Mouse (Mus musculus) neural tube, embryonic 15.5 days (tissue): ENCODE results near the gene Znrf4. TPM values are rescaled to one million over a fixed set of nuclear protein-coding genes. Genes with fewer than 3 reads are reported as not detected.

ENCODE experiments used
- ATAC-seq: fragments of 200-750 bp; cut with Nextera tagmentation; 2 replicates; pipeline ENCODE4 v1.8.0; 2017; ENCODE audit warnings: mild to moderate bottlenecking, moderate TSS enrichment, moderate library complexity; ENCODE audit not compliant: low FRiP score
- H3K27ac ChIP-seq: fragments of 300-500 bp; sonication (generic); replicated peaks from 2 replicates; pipeline ENCODE4 v1.5.1; 2015; ENCODE audit warnings: mild to moderate bottlenecking, inconsistent platforms
- H3K27me3 ChIP-seq: fragments of 300-500 bp; sonication (generic); replicated peaks from 2 replicates; pipeline ENCODE4 v1.6.1; 2015; ENCODE audit warnings: inconsistent platforms
- H3K36me3 ChIP-seq: fragments of 300-500 bp; sonication (generic); 2 replicates; pipeline ENCODE4 v1.6.1; 2015; ENCODE audit warnings: inconsistent platforms
- H3K4me1 ChIP-seq: fragments of 300-500 bp; sonication (generic); 2 replicates; pipeline ENCODE4 v1.6.1; 2015; ENCODE audit warnings: inconsistent platforms
- H3K4me2 ChIP-seq: fragments of 300-500 bp; sonication (generic); 2 replicates; pipeline ENCODE4 v1.6.1; 2015; ENCODE audit warnings: inconsistent platforms, mild to moderate bottlenecking, moderate library complexity
- H3K4me3 ChIP-seq: fragments of 300-500 bp; sonication (generic); replicated peaks from 2 replicates; pipeline ENCODE4 v1.5.1; 2015; ENCODE audit warnings: mild to moderate bottlenecking, inconsistent platforms
- H3K9ac ChIP-seq: fragments of 300-500 bp; sonication (generic); replicated peaks from 2 replicates; pipeline ENCODE4 v1.6.1; 2015; ENCODE audit warnings: mild to moderate bottlenecking, inconsistent platforms
- H3K9me3 ChIP-seq: fragments of 300-500 bp; sonication (generic); replicated peaks from 2 replicates; pipeline ENCODE4 v1.6.1; 2016; ENCODE audit warnings: inconsistent platforms
- WGBS: fragments of 180-500 bp; shearing (Covaris S2); methylation state at CpG from one replicate; pipeline ENCODE4 v1.1.7; 2015; ENCODE audit warnings: mixed read lengths; 5-methylcytosine and 5-hydroxymethylcytosine counted together
- polyA plus RNA-seq: library from polyadenylated mRNA; unstranded; fragments of >200 nt; fragmentation: Nextera tagmentation; extraction: Ambion mirVana; gene quantifications from 2 replicates; pipeline ENCODE4 v1.2.1, GENCODE M21; 2015

Gene Znrf4
- polyA plus RNA-seq, 1 experiment from 2014 or later: not detected

- ATAC-seq: peak; percentile 21; the same call in 1 of the 2 replicates
- H3K36me3 ChIP-seq: no peaks in the 10 kb centered on the region
- no peaks in the 10 kb centered on the region for H3K9me3 ChIP-seq
- H3K9ac ChIP-seq: peak overlapping the region; percentile 28; the same call in 1 of the 2 replicates
- WGBS: 47% methylated on average over 17 of the region's 17 CpGs
- no peaks in the 10 kb centered on the region for H3K27me3 ChIP-seq
- H3K4me2 ChIP-seq: no peak overlapping the region
- peaks cover 31% of the 10 kb centered on the region for H3K4me1 ChIP-seq
- H3K4me3 ChIP-seq: no peak overlapping the region
- peak overlapping the region; percentile 45 for H3K27ac ChIP-seq
These were observed 35.0 kb upstream of the Znrf4 start for GRCm38 (mm10) chr17:56547116-56547845.

GRCm38 (mm10) chr17:56546576-56546975, 34.3 kb upstream of the Znrf4 start:
- no peaks in the 10 kb centered on the region for H3K36me3 ChIP-seq
- H3K9ac ChIP-seq: no peak overlapping the region
- H3K27ac ChIP-seq: peak overlapping the region; percentile 45
- peaks cover 29% of the 10 kb centered on the region for H3K4me1 ChIP-seq
- H3K4me2 ChIP-seq: no peak overlapping the region
- H3K27me3 ChIP-seq: no peaks in the 10 kb centered on the region
- 86% methylated on average over 5 of the region's 5 CpGs for WGBS
- no peak overlapping the region for H3K4me3 ChIP-seq
- H3K9me3 ChIP-seq: no peaks in the 10 kb centered on the region
- ATAC-seq: no peak

GRCm38 (mm10) chr17:56545945-56546344, 33.7 kb upstream of the Znrf4 start:
- no peaks in the 10 kb centered on the region for H3K36me3 ChIP-seq
- no peak overlapping the region for H3K4me3 ChIP-seq
- H3K9me3 ChIP-seq: no peaks in the 10 kb centered on the region
- WGBS: 91% methylated on average over 1 of the region's 1 CpGs
- no peak overlapping the region for H3K9ac ChIP-seq
- H3K4me2 ChIP-seq: no peak overlapping the region
- H3K27me3 ChIP-seq: no peaks in the 10 kb centered on the region
- no peak overlapping the region for H3K27ac ChIP-seq
- no peak for ATAC-seq
- H3K4me1 ChIP-seq: peaks cover 24% of the 10 kb centered on the region

- Histone ChIP-seq H3K36me3 (no peaks in the 10 kb centered on the region), H3K9me3 (no peaks in the 10 kb centered on the region)
- 80% methylated on average over 7 of the region's 7 CpGs for WGBS
These were observed 32.6 kb upstream of the Znrf4 start for GRCm38 (mm10) chr17:56544699-56545387.

GRCm38 (mm10) chr17:56543684-56544224, 31.5 kb upstream of the Znrf4 start:
- H3K4me3 ChIP-seq: no peak overlapping the region
- H3K9ac ChIP-seq: no peak overlapping the region
- 89% methylated on average over 3 of the region's 3 CpGs for WGBS
- no peaks in the 10 kb centered on the region for H3K27me3 ChIP-seq
- no peaks in the 10 kb centered on the region for H3K36me3 ChIP-seq
- no peak for ATAC-seq
- H3K4me1 ChIP-seq: peaks cover 22% of the 10 kb centered on the region
- H3K9me3 ChIP-seq: no peaks in the 10 kb centered on the region
- no peak overlapping the region for H3K27ac ChIP-seq
- no peak overlapping the region for H3K4me2 ChIP-seq

More at GRCm38 (mm10) chr17:56544699-56545387, 32.6 kb upstream of the Znrf4 start:
- no peaks in the 10 kb centered on the region for H3K27me3 ChIP-seq
- no peak overlapping the region for H3K4me3 ChIP-seq
- H3K9ac ChIP-seq: no peak overlapping the region
- no peak for ATAC-seq
- peaks cover 22% of the 10 kb centered on the region for H3K4me1 ChIP-seq
- no peak overlapping the region for H3K4me2 ChIP-seq
- H3K27ac ChIP-seq: no peak overlapping the region

- H3K9me3 ChIP-seq: no peaks in the 10 kb centered on the region
- H3K4me1 ChIP-seq: peaks cover 28% of the 10 kb centered on the region
- 22% methylated on average over 8 of the region's 8 CpGs for WGBS
- no peak for ATAC-seq
- no peaks in the 10 kb centered on the region for H3K27me3 ChIP-seq
- no peak overlapping the region for H3K9ac ChIP-seq
- peak overlapping the region; percentile 51; the same call in 1 of the 2 replicates for H3K27ac ChIP-seq
- H3K36me3 ChIP-seq: no peaks in the 10 kb centered on the region
- H3K4me3 ChIP-seq: no peak overlapping the region
- no peak overlapping the region for H3K4me2 ChIP-seq
These were observed 30.5 kb upstream of the Znrf4 start for GRCm38 (mm10) chr17:56542736-56543135.

GRCm38 (mm10) chr17:56540562-56540975, 28.3 kb upstream of the Znrf4 start:
- Histone ChIP-seq H3K27ac (no peak overlapping the region), H3K9me3 (no peaks in the 10 kb centered on the region), H3K4me3 (no peak overlapping the region), H3K36me3 (no peaks in the 10 kb centered on the region), H3K9ac (no peak overlapping the region), H3K4me2 (no peak overlapping the region), H3K4me1 (peaks cover 27% of the 10 kb centered on the region), H3K27me3 (no peaks in the 10 kb centered on the region)
- WGBS: 45% methylated on average over 6 of the region's 6 CpGs
- no peak for ATAC-seq

GRCm38 (mm10) chr17:56537912-56538311, 25.7 kb upstream of the Znrf4 start:
- 10% methylated on average over 8 of the region's 8 CpGs for WGBS
- Histone ChIP-seq H3K27ac (peak overlapping the region; percentile 33; the same call in 1 of the 2 replicates), H3K27me3 (no peaks in the 10 kb centered on the region), H3K9me3 (no peaks in the 10 kb centered on the region), H3K4me1 (peaks cover 27% of the 10 kb centered on the region), H3K9ac (no peak overlapping the region), H3K36me3 (no peaks in the 10 kb centered on the region), H3K4me2 (no peak overlapping the region), H3K4me3 (no peak overlapping the region)
- peak; percentile 15; the same call in 1 of the 2 replicates for ATAC-seq

GRCm38 (mm10) chr17:56536874-56537273, 24.6 kb upstream of the Znrf4 start:
- ATAC-seq: no peak
- Histone ChIP-seq H3K4me1 (peaks cover 17% of the 10 kb centered on the region; the same call in 1 of the 2 replicates), H3K27ac (peak overlapping the region; percentile 74)

GRCm38 (mm10) chr17:56536192-56536591, 24.0 kb upstream of the Znrf4 start:
- 26% methylated on average over 14 of the region's 14 CpGs for WGBS
- no peaks in the 10 kb centered on the region for H3K27me3 ChIP-seq
- peak; percentile 49; the same call in 1 of the 2 replicates for ATAC-seq

More at GRCm38 (mm10) chr17:56536874-56537273, 24.6 kb upstream of the Znrf4 start:
- WGBS: 39% methylated on average over 3 of the region's 3 CpGs
- no peaks in the 10 kb centered on the region for H3K27me3 ChIP-seq
- H3K4me2 ChIP-seq: no peak overlapping the region
- no peak overlapping the region for H3K9ac ChIP-seq
- no peak overlapping the region for H3K4me3 ChIP-seq
- H3K36me3 ChIP-seq: no peaks in the 10 kb centered on the region
- H3K9me3 ChIP-seq: 0 out of 2 replicates have a peak, but pooled peaks cover 2% of the 10 kb centered on the region

GRCm38 (mm10) chr17:56524943-56525342, 12.7 kb upstream of the Znrf4 start:
- WGBS: 80% methylated on average over 4 of the region's 4 CpGs
- no peak overlapping the region for H3K4me3 ChIP-seq
- no peaks in the 10 kb centered on the region for H3K4me1 ChIP-seq
- H3K9ac ChIP-seq: no peak overlapping the region
- H3K27me3 ChIP-seq: no peaks in the 10 kb centered on the region
- no peaks in the 10 kb centered on the region for H3K36me3 ChIP-seq
- H3K9me3 ChIP-seq: no peaks in the 10 kb centered on the region
- H3K4me2 ChIP-seq: no peak overlapping the region
- no peak overlapping the region for H3K27ac ChIP-seq
- ATAC-seq: no peak

More at GRCm38 (mm10) chr17:56536192-56536591, 24.0 kb upstream of the Znrf4 start:
- H3K4me3 ChIP-seq: no peak overlapping the region
- H3K4me1 ChIP-seq: peaks cover 17% of the 10 kb centered on the region; the same call in 1 of the 2 replicates
- no peak overlapping the region for H3K4me2 ChIP-seq
- no peaks in the 10 kb centered on the region for H3K36me3 ChIP-seq
- H3K27ac ChIP-seq: peak overlapping the region; percentile 74
- H3K9ac ChIP-seq: 0 out of 2 replicates have a peak overlapping the region, but pooled peaks have one; percentile 10
- 0 out of 2 replicates have a peak, but pooled peaks cover 2% of the 10 kb centered on the region for H3K9me3 ChIP-seq
